Mouse (Mus musculus) spleen, adult 2 months (tissue): ENCODE results near the gene Mroh8. TPM values are rescaled to one million over a fixed set of nuclear protein-coding genes. Genes with fewer than 3 reads are reported as not detected.
"Not testable (repeated sequence)": the region's sequence is repeated elsewhere in the genome, so short reads cannot be mapped to it uniquely, and the experiment has no call there.

Experiments used
- DNase-seq, 2 experiments: peaks; one replicate each; pipeline versions ENCODE4 v3.0.0 to v3.0.0-alpha.2; 2012 to 2021; ENCODE audit warnings: low spot score in 2 of 2, low read depth in 1 of 2
- H3K27ac ChIP-seq: fragments of 200-500 bp; 2 replicates; pipeline ENCODE4 v1.5.1; 2012; ENCODE audit warnings: low read length, inconsistent platforms; ENCODE audit not compliant: insufficient read depth
- H3K27me3 ChIP-seq: fragments of 200-500 bp; 2 replicates; pipeline ENCODE4 v1.6.1; 2012; ENCODE audit warnings: mild to moderate bottlenecking, moderate library complexity, low read length, inconsistent platforms; ENCODE audit not compliant: control insufficient read depth, insufficient read depth
- H3K36me3 ChIP-seq: fragments of 200-500 bp; 2 replicates; pipeline ENCODE4 v1.6.1; 2012; ENCODE audit warnings: mild to moderate bottlenecking, low read length, inconsistent platforms; ENCODE audit not compliant: control insufficient read depth, insufficient read depth
- H3K4me1 ChIP-seq: fragments of 200-500 bp; 2 replicates; pipeline ENCODE4 v1.6.1; 2011; ENCODE audit warnings: inconsistent platforms; ENCODE audit not compliant: control insufficient read depth, insufficient read depth, insufficient read length
- H3K4me3 ChIP-seq: fragments of 200-500 bp; 2 replicates; pipeline ENCODE4 v1.5.1; 2011; ENCODE audit warnings: mild to moderate bottlenecking, inconsistent platforms; ENCODE audit not compliant: insufficient read depth, insufficient read length; ENCODE audit errors: extremely low read depth
- CTCF ChIP-seq: fragments of 200-500 bp; IDR thresholded peaks from 2 replicates; pipeline ENCODE4 v1.5.1; 2011; ENCODE audit warnings: mild to moderate bottlenecking, inconsistent platforms; ENCODE audit not compliant: insufficient read depth, insufficient read length, insufficient replicate concordance; ENCODE audit errors: extremely low read depth
- POLR2A ChIP-seq: fragments of 200-500 bp; IDR thresholded peaks from 2 replicates; pipeline ENCODE4 v1.6.1; 2011; ENCODE audit warnings: low read depth, low read length, inconsistent platforms
- WGBS: fragments of 180-500 bp; shearing (Covaris S2); methylation state at CpG from one replicate; pipeline ENCODE4 v1.1.7; 2018; 5-methylcytosine and 5-hydroxymethylcytosine counted together
- polyA plus RNA-seq: library from polyadenylated mRNA; depleted of rRNA; stranded (reverse); fragments of >200 nt; gene quantifications from 2 replicates; pipeline ENCODE4 v1.2.3, GENCODE M21; 2012

Mroh8 gene
- polyA plus RNA-seq, 1 experiment: 0.18 TPM

GRCm38 (mm10) chr2:157176248-157176647, 103.1 kb downstream of the Mroh8 start:
- Histone ChIP-seq H3K36me3 (peaks cover 19% of the 10 kb centered on the region), H3K27ac (no peak overlapping the region), H3K27me3 (no peaks in the 10 kb centered on the region), H3K4me1 (no peaks in the 10 kb centered on the region), H3K4me3 (no peak overlapping the region)
- WGBS: 90% methylated on average over 3 of the region's 3 CpGs
- TF ChIP-seq POLR2A: no peak
- TF ChIP-seq CTCF: no peak
- DNase-seq: no peak

DNA sequence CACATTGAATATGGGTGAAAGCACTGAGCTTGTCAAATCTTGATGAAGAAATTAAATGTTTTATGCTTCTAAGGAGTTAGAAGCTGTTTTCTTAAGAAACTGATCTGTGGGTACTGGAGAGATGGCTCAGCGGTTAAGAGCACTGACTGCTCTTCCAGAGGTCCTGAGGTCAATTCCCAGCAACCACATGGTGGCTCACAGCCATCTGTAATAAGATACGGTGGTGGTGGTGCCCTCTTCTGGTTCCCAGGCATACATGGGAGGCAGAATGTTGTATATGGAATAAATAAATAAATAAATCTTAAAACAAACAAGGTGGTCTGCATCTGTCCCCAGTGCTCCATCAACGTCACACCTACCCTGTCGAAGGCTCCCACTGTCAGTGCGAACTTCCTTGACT, 104.9 kb downstream of the Mroh8 start:
- H3K36me3 ChIP-seq: peaks cover 19% of the 10 kb centered on the region
- H3K27me3 ChIP-seq: no peaks in the 10 kb centered on the region
- no peak overlapping the region for H3K27ac ChIP-seq
- H3K4me1 ChIP-seq: no peaks in the 10 kb centered on the region
- no peak overlapping the region for H3K4me3 ChIP-seq
- TF ChIP-seq POLR2A: no peak
- no peak for TF ChIP-seq CTCF
- DNase-seq: no peak
- 88% methylated on average over 5 of the region's 5 CpGs for WGBS

GRCm38 (mm10) chr2:157173555-157173954, 105.8 kb downstream of the Mroh8 start:
- Histone ChIP-seq H3K27ac (no peak overlapping the region), H3K4me3 (no peak overlapping the region), H3K36me3 (peaks cover 21% of the 10 kb centered on the region), H3K4me1 (no peaks in the 10 kb centered on the region), H3K27me3 (no peaks in the 10 kb centered on the region)
- DNase-seq: no peak
- over 99% methylated on average over 6 of the region's 6 CpGs for WGBS
- TF ChIP-seq POLR2A (no peak), CTCF (no peak)

- Histone ChIP-seq H3K27ac (no peak overlapping the region), H3K4me1 (no peaks in the 10 kb centered on the region), H3K27me3 (no peaks in the 10 kb centered on the region), H3K36me3 (peaks cover 23% of the 10 kb centered on the region), H3K4me3 (no peak overlapping the region)
- no peak for DNase-seq
- TF ChIP-seq CTCF (no peak), POLR2A (no peak)
- WGBS: 95% methylated on average over 6 of the region's 6 CpGs
These were observed 106.4 kb downstream of the Mroh8 start for GRCm38 (mm10) chr2:157172984-157173383.

DNA sequence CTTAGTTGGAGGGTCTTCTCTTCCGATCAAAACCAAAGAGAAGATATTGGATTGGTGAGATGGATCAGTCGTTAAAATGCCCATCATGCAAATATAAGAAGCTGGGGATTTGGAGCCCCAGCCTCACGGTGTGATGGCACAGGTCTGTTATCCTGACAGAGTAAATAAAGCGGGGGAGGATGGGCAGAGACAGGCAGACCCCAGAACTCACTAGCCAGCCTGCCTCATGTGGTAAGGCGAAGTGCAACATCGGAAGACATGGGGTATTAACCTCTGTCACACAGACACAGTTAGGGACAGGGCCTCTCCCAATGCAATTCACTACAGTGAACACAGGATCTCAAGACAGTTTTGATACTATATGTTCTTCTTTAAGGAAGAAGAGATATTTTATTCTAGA, 108.7 kb downstream of the Mroh8 start:
- Histone ChIP-seq H3K27me3 (no peaks in the 10 kb centered on the region), H3K27ac (no peak overlapping the region), H3K36me3 (peaks cover 22% of the 10 kb centered on the region), H3K4me3 (no peak overlapping the region), H3K4me1 (no peaks in the 10 kb centered on the region)
- 94% methylated on average over 6 of the region's 6 CpGs for WGBS
- TF ChIP-seq POLR2A (no peak), CTCF (no peak)
- DNase-seq: no peak

GRCm38 (mm10) chr2:157170166-157170565, 109.2 kb downstream of the Mroh8 start:
- 87% methylated on average over 5 of the region's 5 CpGs for WGBS

DNA sequence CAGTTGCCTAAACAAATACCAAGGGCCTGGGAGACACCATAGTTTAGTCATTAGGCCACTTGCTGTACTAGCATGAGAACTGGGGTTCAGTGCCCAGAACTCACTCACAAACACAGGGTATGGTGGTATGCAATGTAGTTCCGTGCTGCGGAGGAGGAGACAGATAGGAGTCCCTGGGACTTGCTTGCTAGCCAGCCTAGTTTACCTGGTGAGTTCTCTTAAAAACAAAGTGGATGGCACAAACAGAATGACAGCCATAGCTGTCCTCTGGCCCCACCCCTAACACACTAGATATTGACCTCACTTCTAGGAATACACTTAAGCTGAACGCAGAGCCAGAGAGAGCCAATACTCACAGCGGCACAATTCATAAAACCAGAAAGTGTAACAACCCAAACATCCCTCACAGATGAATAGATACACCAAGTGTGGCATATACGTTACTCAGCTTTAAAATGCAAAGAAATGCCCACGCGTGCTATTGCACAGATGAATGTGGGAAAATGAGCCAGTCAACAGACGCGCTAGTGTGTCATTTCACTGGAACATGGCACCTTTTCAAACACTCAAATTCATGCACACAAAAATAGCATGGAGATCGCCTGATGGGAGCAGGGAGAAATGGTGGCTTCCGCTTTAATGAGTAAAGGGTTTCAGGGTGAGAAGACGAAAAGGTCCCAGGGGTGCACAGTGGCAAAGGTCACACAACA, 112.8 kb downstream of the Mroh8 start:
- WGBS: 98% methylated on average over 12 of the region's 12 CpGs
- TF ChIP-seq CTCF (no peak), POLR2A (no peak)
- H3K4me3 ChIP-seq: no peak overlapping the region
- no peaks in the 10 kb centered on the region for H3K27me3 ChIP-seq
- no peak overlapping the region for H3K27ac ChIP-seq
- H3K36me3 ChIP-seq: peaks cover 20% of the 10 kb centered on the region
- no peaks in the 10 kb centered on the region for H3K4me1 ChIP-seq
- no peak for DNase-seq

More at GRCm38 (mm10) chr2:157170166-157170565, 109.2 kb downstream of the Mroh8 start:
- Histone ChIP-seq H3K27ac (no peak overlapping the region), H3K4me3 (no peak overlapping the region), H3K4me1 (no peaks in the 10 kb centered on the region), H3K27me3 (no peaks in the 10 kb centered on the region), H3K36me3 (peaks cover 18% of the 10 kb centered on the region)
- TF ChIP-seq CTCF: no peak
- no peak for TF ChIP-seq POLR2A
- no peak for DNase-seq

DNA sequence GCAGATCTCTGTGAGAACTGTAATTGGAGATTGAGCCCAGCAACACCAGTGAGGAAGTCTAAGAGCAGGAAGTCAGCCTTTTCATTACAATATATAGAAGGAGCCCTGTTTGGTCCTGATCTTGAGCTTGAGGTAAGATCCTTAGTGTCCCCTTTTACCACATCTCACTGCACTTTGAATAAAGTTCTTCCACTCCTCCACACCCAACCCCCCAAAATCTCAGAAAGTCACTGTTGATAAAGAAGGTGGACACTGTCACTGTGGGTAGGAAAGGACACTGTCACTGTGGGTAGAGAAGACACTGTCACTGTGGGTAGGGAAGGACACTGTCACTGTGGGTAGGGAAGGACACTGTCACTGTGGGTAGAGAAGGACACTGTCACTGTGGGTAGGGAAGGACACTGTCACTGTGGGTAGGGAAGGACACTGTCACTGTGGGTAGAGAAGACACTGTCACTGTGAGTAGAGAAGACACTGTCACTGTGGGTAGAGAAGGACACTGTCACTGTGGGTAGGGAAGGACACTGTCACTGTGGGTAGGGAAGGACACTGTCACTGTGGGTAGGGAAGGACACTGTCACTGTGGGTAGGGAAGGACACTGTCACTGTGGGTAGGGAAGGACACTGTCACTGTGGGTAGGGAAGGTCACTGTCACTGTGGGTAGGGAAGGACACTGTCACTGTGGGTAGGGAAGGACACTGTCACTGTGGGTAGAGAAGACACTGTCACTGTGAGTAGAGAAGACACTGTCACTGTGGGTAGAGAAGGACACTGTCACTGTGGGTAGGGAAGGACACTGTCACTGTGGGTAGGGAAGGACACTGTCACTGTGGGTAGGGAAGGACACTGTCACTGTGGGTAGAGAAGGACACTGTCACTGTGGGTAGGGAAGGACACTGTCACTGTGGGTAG, 113.8 kb downstream of the Mroh8 start:
- not testable (repeated sequence) for H3K4me1 ChIP-seq, H3K27me3 ChIP-seq, DNase-seq, H3K27ac ChIP-seq, H3K4me3 ChIP-seq
- H3K36me3 ChIP-seq: peaks cover 24% of the 10 kb centered on the region
